Mouse (Mus musculus) neural tube, embryonic 10.5 days (tissue): ENCODE data around the gene Speg.
A peak's percentile ranks its signal among the peaks of the same experiment; 100 is the strongest.

Source experiments
- DNase-seq: peaks from one replicate; pipeline ENCODE4 v3.0.0-alpha.2; 2017; ENCODE audit warnings: low spot score; ENCODE audit errors: extremely low spot score

Speg gene

DNA sequence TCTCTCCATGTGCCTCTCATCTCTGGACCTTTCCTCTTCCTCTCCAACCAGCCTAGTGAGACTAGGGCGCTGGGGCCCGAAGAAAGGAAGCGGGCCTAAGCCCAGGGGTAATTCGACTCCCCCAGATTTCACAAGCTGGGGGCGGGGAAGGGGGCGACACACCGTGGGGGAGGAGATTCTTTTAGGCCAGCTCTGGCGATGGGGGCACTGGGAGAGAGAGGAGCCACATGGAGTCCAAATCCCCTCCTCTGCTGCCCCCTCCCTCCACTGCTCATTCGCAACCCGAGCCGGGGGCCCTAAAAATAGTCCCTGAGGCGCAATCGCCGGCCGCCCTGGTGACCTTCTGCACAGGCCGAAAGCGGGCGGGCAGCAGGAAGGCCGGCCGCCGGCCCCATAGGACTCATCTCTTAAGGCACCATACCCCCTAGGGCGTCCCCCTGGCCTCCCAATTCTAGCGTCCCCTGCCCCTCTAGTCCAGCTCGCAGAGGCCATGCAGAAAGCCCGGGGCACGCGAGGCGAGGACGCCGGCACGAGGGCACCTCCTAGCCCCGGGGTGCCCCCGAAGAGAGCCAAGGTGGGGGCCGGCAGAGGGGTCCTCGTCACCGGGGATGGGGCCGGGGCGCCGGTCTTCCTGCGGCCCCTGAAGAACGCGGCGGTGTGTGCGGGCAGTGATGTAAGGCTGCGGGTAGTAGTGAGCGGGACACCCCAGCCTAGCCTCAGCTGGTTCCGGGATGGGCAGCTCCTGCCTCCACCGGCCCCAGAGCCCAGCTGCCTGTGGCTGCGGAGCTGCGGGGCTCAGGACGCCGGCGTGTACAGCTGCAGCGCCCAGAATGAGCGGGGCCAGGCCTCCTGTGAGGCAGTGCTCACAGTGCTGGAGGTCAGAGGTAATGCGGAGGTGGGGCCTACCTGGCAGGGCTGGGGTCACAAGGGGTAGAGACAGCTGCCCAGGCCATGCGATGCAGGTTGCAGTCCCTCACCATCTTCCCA is at the start of gene Speg:
TSS of gene Speg (plus strand) at position 348 of the 987 bp plus-strand sequence.
- DNase-seq = no peak

DNA sequence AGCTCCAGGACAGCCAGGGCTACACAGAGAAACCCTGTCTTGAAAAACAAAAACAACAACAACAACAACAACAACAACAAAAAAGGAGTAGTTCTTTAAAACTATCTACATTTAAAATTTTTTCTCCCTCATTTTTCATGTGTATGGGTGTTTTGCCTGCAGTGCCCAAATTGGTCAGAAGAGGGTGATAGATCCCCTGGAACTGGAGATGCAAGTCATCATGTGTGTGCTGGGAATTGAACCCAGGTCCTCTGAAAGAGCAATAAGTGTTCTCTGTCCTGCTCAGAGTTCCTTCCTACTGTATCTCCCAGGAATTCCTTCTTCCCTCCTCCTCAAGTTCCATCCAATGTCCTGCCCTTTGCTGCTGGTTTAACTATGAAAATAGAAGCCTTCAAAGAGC is 47.6 kb upstream of the Speg start:
- DNase-seq = no peak

DNA sequence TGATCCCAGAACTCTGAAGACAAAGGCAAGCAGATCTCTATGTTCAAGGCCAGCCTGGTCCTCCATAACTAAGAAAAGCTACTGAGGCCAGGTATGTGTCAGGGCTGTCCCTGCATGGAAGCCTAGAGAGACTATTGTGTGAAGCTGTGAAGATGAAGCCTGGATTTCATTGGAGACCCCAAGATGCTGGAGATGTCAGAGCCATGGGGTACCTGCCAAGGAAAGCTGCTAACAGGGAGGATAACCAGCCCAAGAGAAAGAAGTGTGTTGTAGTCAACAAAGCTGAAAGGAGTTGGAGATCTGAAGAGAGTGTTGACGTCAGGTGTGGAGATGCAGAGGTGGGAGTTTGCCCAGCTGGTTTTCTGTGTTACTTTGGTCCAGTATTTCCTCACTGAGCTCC is 43.8 kb upstream of the Speg start:
- DNase-seq = no peak

DNA sequence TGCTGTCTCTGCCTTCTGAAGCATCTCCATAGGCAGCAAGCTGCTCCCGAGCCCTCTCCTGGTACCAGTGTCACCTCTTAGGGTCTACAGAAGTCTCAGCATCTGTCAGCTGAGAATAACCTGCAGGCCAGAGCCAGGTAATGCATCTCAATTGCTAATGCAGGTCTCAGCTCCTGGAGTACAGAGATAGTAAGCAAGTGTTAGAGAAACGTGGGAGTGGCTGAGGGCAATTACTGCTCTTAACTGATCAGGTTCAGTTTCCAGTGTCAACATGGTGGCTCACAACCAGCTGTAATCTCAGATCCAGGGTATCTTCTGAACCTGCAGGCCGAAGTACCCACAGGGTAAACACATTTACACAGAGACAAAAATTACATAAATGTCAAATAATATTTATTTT is 38.6 kb upstream of the Speg start:
- no peak for DNase-seq

DNA sequence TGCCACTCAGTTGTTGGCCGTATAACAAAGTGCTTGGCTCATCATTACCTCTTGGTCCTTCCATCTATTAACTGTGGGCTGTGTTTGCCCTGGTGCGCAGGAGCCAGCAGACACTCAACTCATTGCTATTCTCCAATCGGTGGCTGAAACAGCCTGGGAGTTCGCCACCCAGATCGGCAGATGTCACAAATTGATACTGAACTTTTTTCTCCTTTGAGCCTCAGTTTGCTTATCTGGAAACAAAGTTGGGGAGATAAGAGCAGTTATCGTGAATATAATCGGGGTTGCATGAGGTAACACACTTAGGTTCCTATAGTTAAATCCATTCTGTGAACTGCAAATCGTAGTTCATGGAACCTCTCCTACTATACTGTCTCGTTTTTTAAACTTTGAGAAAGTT is 38.0 kb upstream of the Speg start:
- no peak for DNase-seq

DNA sequence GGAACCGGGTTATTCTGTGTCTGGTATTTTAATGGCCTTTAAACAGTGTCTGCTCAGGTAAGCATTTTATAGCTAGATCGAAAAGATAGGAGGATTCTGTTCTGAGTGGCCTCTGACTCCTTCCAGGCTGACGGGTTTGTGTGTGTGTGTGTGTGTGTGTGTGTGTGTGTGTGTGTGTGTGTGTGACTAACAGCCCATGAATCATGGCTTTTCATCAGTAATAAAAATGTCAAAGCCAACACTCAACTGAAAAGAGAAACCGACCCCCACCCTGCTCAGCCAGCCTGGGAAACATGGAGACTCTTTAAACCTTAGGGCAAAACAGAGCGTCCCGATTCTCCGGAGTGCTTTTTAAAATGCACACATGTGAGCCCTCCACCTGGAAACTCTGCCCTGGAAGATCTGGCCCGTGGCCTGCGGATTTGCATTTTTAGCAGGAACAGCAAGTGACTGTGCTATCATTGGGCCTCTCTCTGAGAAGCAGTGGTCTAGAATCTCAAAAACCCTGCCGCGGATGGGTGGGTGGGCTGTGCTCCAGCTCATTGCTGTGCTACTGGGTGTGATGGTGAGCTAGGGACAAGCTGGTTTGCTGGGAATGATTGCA is 36.9 kb upstream of the Speg start:
- peak; percentile 41 for DNase-seq

DNA sequence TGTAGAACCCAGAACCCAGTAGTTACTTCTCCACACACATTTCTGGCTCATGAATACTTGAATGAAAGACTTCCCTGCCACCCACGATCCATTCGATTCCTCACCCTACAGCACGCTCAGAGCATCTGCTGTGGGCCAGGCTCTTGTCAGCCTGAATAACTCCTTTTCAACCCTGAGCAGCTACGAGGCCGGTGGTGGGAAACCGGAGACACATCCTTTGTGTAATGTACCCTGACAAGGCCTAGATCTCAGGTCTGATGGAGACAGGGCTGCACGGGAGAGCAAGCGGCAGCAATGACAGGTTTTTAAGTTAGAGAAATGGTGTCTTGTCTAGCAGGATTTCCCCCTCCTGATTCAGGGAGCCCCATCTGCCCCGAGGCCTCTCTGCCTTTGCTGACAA is 35.8 kb upstream of the Speg start:
- DNase-seq = no peak

DNA sequence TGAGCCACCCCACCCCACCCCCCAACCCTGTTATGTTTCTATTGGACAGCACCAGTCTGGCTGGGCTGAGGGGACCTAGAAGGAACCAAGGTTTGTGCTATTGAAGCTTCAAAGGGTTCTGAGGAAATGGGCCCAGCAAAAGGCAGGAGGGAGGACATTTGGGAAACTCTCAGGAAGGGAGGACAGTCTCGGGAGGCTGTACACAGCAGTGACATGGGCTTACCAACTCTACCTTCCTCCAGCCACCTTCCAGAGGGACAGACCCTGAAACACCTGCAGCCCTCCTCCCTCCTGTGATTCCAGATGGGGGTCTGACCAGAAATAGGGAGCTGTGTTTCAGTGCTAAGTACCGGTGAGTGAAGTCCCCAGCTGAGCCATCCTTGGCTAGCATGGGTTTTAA is 34.6 kb upstream of the Speg start:
- DNase-seq = no peak

DNA sequence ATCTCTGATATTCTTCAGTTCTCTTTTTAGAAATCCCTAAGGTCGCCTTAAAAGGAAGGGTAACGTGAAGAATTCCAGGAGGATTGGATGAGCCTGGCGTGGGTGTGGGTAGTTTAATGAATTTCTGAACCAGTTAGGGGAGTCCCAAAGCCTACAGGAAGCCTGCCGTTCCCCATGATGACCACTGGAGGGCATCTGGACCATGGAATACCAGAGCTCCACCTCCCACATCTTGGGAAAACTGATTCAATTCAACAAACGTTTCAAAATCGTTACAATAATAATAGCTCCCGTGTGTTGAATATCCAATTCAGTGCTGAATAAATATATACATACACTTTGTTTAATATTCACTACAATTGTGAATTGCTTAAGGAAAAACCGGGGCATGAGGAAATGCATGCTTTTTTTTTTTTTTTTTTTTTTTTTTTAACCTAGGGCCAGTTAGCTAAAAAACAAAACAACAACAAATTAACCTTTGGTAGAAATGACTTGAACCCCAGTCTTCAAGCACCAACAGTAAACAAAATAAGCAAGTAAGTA is 32.2 kb upstream of the Speg start:
- DNase-seq = peak; percentile 63

DNA sequence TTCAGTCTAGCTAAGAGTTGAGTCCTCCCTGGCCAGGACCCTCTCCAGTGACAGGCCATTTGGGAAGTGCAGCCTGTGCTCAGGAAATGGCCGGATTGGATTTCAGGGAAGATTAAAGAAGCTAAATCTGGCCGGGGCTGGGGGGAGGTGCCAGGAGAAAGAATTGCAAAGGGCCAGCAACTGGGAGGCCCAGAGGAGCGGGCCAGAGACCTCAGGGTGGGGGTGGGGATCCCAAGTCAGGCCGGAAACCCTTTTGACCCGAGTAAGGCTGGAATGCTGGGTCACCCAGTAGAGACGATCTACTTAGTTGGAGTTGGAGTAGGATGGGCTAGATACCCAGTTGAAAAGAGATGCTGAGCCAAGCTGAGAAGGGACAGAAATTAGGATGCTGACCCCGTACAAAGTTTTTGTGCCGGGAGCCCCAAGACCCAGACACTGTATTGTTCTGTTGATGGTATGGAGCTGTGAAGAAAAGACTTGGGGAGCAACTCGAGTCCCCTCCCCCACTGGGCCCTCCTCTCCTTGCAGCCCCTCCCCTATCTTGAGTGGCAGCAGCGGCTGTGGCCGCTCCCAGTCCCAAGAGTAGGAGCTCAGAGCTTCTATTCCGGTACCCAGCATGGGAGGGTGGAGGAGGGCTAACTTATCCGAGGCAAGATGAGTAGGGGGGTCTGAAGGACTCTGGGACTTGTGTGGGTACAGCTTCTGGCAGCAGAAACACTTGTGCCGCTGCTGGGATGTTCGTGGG is 30.6 kb upstream of the Speg start:
- DNase-seq = peak; percentile 69

DNA sequence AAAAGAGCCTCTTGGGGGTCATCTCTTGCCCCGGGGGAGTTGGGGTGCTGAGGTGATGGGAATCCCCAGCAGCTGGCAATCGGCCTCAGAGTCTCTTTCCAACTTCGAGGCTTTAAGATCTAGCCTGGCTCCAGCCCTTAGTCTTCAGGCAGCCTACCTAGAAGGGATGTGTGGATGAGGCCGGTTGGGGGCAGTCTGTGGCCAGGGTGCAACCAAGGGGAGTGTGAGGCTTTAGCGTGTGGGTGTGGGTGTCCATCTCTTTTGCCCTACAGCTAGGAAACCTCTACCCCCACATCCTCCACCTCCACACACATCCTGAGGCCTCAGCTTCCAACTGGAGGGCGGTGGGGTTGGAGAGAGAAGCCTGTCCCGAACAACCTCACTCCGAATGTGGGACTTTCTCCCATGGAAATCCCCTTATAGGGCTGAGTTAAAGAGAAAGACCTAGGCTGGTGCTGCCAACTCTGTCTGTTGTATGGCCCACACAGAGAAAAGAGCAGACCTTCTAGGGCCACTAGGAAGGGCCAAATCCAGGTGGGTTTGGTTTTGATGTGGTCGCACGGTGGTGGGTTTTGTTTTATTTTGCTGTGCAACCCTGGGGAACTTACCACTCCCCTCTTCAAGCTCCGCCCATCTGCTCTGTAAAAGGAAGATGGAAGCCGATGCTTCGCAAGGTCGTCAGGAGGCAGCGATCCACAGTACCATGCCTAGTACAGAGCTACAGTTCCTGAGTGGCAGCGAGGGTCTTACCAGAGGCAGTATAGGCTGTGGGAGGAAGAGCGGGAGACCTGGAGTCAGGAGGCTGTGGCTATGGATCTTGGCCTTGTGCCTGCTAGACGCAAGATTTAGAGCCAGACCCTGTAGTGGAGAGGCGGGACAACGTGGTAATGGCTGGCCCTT is 29.8 kb upstream of the Speg start:
- DNase-seq = peak; percentile 38

DNA sequence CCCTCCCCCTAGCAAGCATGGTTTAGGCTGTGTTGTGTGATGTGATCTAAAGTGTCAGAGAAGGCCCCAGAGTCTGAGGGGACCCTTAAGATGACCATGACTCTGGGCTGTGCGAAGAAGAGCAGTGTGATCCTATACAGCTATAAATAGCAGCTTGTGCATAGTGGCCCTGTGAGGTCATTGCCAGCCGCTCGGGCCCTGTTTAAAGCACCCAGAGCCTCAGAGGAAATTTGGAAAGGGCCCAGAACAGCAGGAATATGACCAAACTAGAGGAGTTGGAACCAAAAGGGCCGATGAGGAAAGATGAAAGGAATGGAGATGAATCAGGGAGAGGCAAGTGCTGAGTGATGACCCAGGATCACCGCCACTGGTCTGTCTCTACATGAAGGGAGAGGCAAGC is 27.8 kb upstream of the Speg start:
- DNase-seq = no peak

DNA sequence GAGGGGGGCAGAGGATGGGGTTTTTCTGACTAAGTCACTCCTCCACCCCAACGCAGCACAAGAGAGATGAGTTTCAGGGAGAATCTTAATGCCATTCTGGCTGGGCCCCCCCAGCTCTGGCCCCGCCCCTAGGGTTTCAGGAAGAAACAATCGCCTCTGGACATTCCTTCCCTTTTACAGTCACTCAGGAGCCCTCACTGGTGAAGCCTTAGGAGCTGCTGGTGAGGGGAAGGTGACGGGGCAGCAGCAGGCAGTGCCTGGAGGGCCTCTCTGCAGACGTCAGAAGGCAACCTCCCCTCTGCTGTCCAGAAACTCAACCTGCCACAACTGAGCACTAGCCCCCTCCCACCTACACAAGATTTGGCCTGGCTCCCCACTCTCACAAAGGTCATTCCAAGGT is 25.8 kb upstream of the Speg start:
- no peak for DNase-seq

DNA sequence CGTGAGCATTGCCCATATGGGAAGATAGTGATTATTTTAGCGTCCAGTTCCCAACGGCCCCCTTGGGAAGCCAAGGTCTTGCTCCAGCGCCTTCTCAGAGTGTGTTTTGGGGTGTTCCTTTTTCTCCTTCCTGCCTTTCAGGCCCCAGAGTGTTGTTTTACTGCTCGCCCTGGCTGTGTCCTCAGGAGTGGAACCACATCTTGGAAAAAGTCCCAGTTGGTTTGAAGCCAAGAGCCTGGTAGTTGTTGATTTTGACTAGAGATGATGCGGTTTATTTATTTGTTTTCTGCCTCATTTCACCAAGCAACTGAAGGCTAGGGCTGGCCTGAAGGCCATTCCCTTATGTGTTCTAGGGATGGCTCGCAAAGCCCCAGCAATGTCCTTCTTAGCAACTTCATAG is 17.8 kb upstream of the Speg start:
- DNase-seq = no peak

DNA sequence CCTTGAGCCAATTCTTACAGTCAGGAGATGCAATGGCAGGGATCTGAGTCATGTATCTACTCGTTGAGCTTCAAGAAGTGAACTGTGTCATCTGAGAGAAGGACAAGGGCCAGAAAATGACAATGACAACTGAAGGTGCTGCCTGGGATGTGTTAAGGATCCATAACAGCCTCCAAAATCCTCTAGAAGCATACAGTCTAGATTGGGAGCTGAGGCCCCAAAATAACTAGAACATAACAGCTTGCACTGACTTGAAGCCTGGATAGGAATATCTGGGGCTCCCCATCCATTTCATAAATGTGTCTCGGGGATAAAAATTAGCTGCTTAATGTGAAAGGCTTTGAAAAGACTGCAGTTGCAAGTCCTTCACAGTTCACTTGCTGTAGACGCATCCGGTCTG is 17.1 kb upstream of the Speg start:
- DNase-seq = no peak

DNA sequence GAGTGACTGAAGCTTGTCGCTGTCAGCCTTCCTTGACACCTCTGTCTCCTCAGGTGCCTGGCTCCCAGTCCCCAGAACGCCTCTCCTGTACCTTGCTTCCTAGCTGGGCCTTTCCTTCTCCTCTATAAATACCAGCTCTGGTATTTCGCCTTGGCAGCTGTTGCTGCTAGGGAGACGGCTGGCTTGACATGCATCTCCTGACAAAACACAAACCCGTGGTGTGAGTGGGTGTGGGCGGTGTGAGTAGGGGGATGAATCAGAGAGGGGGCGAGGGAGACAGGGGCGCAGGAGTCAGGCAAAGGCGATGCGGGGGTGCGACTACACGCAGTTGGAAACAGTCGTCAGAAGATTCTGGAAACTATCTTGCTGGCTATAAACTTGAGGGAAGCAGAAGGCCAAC is 15.8 kb upstream of the Speg start:
- DNase-seq = no peak

DNA sequence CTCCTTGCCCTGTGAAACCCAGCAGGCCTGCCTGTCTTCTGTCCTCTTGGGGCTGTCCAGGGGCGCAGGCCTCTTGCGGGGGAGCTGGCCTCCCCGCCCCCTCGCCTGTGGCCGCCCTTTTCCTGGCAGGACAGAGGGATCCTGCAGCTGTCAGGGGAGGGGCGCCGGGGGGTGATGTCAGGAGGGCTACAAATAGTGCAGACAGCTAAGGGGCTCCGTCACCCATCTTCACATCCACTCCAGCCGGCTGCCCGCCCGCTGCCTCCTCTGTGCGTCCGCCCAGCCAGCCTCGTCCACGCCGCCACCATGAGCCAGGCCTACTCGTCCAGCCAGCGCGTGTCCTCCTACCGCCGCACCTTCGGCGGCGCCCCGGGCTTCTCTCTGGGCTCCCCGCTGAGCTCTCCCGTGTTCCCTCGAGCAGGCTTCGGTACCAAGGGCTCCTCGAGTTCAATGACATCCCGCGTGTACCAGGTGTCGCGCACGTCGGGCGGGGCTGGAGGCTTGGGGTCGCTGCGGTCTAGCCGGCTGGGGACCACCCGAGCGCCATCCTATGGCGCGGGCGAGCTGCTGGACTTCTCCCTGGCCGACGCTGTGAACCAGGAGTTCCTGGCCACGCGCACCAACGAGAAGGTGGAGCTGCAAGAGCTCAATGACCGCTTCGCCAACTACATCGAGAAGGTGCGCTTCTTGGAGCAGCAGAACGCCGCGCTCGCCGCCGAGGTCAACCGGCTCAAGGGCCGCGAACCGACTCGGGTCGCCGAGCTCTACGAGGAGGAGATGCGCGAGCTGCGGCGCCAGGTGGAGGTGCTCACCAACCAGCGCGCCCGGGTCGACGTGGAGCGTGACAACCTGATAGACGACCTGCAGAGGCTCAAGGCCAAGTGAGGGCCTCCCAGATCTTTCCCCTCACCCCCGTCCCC is 14.7 kb upstream of the Speg start, which contains the start of gene Des:
TSS of gene Des (plus strand) at position 218 of the 920 bp plus-strand sequence.
- peak; percentile 57 for DNase-seq

DNA sequence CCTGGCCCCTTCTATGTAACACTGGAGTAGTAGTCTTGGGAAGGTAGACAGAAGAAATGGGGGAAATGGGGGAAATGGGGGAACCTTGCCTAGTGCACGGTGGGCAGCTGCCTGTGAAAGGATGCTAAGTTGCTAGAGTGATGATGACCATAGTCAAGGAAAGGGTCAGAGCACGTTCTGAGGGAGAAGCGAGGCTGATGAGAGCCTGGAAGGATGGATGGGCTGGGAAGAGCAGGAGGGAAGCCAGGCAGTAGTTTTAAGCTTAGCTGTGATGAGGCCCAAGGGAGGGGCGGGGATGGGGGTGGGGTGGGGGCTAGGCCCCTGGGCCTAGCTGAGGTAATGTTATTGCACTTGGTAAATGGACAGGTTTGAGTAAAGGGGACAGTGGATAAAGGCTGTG is 14.0 kb upstream of the Speg start:
- no peak for DNase-seq

DNA sequence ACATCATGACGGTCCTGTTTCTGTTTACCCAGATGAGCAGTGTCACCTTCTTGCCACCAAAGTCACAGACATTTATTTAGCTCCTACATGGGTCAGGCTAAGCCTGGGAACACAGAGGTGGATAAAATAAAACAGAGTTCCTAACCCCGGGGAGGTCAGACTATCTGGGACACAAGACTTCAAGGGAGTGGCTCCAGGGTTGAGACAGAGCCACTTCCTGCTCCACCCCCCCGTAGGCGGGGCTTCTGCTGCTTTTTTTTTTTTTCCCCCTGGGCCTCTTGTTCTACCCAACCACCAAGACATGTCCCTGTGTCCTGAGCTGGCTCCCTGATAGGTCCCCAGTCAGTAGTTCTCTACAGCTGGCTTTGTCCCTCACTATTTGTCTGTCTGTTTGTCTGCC is 13.3 kb upstream of the Speg start:
- no peak for DNase-seq

DNA sequence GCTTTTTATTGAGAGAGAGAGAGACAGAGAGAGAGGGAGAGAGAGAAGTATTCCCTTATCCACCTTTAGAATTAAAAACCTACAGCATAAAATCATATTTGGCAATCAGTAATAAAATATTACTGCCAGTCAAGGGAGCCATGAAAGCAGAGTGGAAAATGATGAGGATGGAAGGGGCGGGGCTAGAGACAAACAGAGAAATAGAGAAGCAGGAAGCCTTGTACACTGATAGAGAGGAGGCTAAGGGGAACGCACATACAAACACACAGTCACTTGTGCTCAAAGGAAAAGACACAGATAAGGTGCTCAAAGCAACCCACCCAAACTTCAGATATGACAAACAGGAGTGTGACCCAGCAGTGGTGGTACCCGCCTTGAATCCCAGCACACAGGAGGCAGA is 11.2 kb upstream of the Speg start:
- no peak for DNase-seq
